Mouse (Mus musculus) cerebellum, adult 9-11 months (tissue): ENCODE data around the gene Kir3dl1.
"Not testable (repeated sequence)": the region's sequence is repeated elsewhere in the genome, so short reads cannot be mapped to it uniquely, and the experiment has no call there.

Experiments used
- DNase-seq: peaks from one replicate; pipeline ENCODE4 v3.0.0; 2022

The Kir3dl1 gene

DNA sequence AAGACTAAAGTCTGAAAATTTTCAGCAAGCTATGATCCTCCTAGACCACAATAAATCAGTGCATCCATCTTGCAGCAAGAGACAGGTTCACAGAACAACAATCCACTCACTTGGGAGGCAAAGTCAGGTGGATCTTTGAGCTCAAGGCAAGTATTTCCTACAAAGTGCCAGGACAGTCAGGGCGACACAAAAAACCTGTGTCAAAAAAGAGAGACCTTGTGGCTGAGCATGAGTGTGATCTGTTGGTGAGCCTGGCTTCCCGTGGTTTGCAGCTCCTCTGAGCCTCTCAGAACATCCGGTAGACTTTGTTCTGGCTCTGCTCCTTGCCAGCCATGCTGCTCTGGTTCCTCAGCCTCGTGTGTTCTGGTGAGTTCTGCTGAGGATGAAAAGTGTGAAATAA is at the start of gene Kir3dl1:
Gene Kir3dl1, plus strand, starts transcription at position 301 of the 400 bp plus-strand sequence.
- DNase-seq, result not testable (repeated sequence)

DNA sequence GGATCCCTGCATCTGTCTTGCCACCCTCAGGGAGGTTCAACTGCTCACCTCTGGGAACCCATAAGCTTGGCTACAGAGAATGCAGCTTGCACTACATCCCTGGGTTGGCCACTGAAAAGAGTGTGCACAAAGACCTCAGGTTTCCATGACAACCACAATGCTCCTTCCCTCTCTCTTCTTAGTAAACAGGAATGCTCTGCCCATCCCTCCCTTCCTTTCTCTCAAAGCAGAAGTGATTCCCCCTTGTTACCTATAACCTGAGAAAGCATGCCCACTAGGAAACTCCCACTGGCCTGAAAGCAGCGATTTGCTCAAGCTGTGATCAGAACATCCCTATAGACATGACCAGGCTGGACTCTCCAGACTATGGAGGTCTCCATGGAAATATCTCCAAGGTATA is 26.2 kb downstream of the Kir3dl1 start, which contains the start of gene Kir3dl2:
Gene Kir3dl2, minus strand, starts transcription at position 101 of the 400 bp plus-strand sequence.
- DNase-seq, result not testable (repeated sequence)

DNA sequence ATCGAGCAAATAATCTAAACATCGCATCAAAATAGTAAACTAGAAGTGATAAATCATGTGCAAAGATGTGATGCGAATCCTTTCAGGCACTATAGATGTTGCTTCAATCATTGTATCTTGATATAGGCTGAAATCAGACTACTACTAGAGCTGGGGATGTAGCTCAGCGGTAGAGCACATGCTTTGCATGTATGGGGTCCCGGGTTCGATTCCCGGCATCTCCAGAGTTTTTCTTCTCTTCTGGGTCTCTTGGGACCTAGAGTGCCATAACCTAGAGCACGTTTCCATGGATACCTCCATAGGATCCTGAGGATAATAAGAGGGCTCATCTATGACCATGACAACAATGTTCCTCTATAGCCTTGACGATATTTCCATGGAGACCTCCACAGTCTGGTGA is 51.3 kb downstream of the Kir3dl1 start:
- DNase-seq, result not testable (repeated sequence)
